Mouse (Mus musculus) intestine, embryonic 15.5 days (tissue): ENCODE measurements around the gene Zfp672. TPM values are rescaled to one million over a fixed set of nuclear protein-coding genes. Genes with fewer than 3 reads are reported as not detected.

Source experiments
- ATAC-seq: fragments of 200-750 bp; cut with Nextera tagmentation; 2 replicates; pipeline ENCODE4 v1.8.0; 2017; ENCODE audit warnings: moderate TSS enrichment, moderate library complexity
- H3K27ac ChIP-seq: fragments of 300-500 bp; sonication (generic); 2 replicates; pipeline ENCODE4 v1.5.1; 2015; ENCODE audit warnings: mild to moderate bottlenecking, inconsistent platforms
- H3K27me3 ChIP-seq: fragments of 300-500 bp; sonication (generic); replicated peaks from 2 replicates; pipeline ENCODE4 v1.6.1; 2015; ENCODE audit warnings: inconsistent platforms
- H3K36me3 ChIP-seq: fragments of 300-500 bp; sonication (generic); 2 replicates; pipeline ENCODE4 v1.6.1; 2015; ENCODE audit warnings: inconsistent platforms
- H3K4me1 ChIP-seq: fragments of 300-500 bp; sonication (generic); replicated peaks from 2 replicates; pipeline ENCODE4 v1.6.1; 2015; ENCODE audit warnings: inconsistent platforms
- H3K4me2 ChIP-seq: fragments of 300-500 bp; sonication (generic); replicated peaks from 2 replicates; pipeline ENCODE4 v1.6.1; 2015; ENCODE audit warnings: mild to moderate bottlenecking, inconsistent platforms
- H3K4me3 ChIP-seq: fragments of 300-500 bp; sonication (generic); replicated peaks from 2 replicates; pipeline ENCODE4 v1.5.1; 2015; ENCODE audit warnings: inconsistent platforms
- H3K9ac ChIP-seq: fragments of 300-500 bp; sonication (generic); 2 replicates; pipeline ENCODE4 v1.6.1; 2015; ENCODE audit warnings: inconsistent platforms
- H3K9me3 ChIP-seq: fragments of 300-500 bp; sonication (generic); 2 replicates; pipeline ENCODE4 v1.6.1; 2016; ENCODE audit warnings: inconsistent platforms
- WGBS: fragments of 180-500 bp; shearing (Covaris S2); methylation state at CpG from one replicate; pipeline ENCODE4 v1.1.7; 2015; 5-methylcytosine and 5-hydroxymethylcytosine counted together
- polyA plus RNA-seq: library from polyadenylated mRNA; unstranded; fragments of >200 nt; fragmentation: Nextera tagmentation; extraction: Ambion mirVana; gene quantifications from 2 replicates; pipeline ENCODE4 v1.2.1, GENCODE M21; 2015

The Zfp672 gene
- polyA plus RNA-seq, 1 experiment from 2014 or later: 42.7 TPM

DNA sequence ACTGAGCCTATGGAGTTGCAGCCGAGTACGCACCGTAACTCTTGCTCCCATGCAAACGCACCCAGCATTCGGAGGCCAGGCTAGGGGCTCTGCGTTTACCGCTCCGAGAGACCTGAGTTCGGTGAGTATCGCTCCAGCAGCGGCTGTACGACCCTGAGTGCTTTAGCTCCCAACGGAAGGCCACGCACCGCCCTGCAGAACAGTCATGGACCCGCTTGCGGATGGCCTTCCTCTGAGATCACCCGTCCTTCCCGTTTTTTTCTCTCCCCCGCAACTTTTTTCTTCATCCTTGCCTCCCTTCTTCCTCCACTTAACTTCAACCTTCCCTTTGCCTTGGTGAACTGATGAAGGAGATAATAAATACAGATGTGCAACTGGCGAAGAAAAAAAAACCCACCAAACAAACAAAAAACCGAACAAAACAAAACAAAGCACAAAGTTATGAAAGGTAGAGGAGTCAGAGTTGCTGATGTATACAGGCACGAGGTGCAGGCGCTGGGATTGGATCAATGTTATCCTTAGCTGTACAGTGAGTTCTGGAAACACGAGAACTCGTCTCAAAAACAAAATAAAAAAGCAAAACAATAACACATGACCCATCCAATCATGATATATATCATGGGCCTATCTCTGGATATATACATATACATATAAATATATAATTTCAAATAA lies 27.2 kb downstream of the Zfp672 start:
- Histone ChIP-seq H3K27ac (peak overlapping the region; percentile 97), H3K4me3 (peak overlapping the region; percentile 64), H3K36me3 (no peaks in the 10 kb centered on the region), H3K4me1 (peaks cover 20% of the 10 kb centered on the region; the same call in 1 of the 2 replicates), H3K27me3 (no peaks in the 10 kb centered on the region), H3K4me2 (peak overlapping the region; percentile 62), H3K9ac (peak overlapping the region; percentile 74), H3K9me3 (no peaks in the 10 kb centered on the region)
- peak; percentile 66 for ATAC-seq
- under 1% methylated on average over 26 of the region's 26 CpGs for WGBS

DNA sequence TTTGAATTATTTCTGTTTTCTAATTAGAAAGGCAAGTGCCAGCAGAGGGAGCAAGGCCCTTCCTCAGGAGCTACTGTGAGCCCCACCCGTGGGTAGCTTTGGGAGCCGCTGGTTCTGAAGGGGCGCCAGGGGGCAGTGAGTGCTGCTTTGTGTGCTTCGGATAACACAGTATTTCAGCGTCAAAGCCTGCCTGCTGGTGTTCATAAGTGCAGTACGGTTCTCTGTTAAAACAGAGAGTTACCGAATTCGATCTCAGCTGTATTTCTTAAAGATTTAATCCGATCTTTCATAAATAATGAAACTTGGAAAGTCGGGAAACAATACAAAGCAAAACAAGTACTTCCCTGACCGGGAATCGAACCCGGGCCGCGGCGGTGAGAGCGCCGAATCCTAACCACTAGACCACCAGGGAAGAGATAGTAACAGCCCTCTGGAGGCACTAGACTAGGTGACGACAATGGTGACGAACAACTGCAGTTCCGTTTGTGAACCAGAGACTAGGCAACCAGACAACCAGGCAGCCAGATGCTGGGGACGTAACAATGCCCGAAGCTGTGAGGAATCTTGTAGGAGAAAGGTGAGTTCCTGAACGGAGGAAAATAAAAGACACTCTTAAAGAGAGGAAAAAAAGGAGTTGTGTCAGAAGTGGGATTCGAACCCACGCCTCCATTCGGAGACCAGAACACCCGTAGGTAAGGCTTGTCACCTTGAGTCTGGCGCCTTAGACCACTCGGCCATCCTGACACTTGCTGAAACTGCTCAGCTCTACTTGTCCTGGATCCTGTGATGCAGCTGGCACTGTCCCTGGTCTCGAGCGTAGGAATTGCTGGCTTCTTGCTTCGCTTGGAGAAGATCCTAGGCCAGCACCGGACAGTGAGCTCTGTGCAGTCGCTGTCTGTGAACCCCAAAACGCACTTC lies 28.0 kb downstream of the Zfp672 start:
- H3K9ac ChIP-seq: peak overlapping the region; percentile 74
- H3K36me3 ChIP-seq: no peaks in the 10 kb centered on the region
- peak; percentile 94 for ATAC-seq
- no peaks in the 10 kb centered on the region for H3K27me3 ChIP-seq
- peak overlapping the region; percentile 97 for H3K27ac ChIP-seq
- WGBS: under 1% methylated on average over 36 of the region's 36 CpGs
- peak overlapping the region; percentile 62 for H3K4me2 ChIP-seq
- H3K4me1 ChIP-seq: peaks cover 13% of the 10 kb centered on the region; the same call in 1 of the 2 replicates
- H3K4me3 ChIP-seq: peak overlapping the region; percentile 64
- H3K9me3 ChIP-seq: no peaks in the 10 kb centered on the region

DNA sequence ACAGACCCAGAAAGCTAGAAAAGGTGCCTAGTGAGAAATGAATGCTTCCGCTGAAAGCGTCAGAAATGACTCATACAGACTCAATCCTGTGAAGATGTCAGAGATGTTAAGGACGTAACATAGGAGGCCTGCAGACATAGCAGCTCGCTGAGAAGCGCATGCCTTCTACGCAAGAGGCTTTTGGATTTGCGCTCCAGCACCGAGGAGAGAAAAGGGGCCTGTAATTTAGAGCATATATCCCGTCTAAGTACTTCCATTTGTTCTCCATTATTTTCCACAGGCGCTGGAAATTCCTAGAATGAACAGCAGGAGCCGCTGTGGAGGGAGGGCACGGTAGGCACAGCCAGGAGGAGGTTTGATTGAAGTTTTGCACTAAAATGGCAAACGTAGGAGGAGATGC lies 29.1 kb downstream of the Zfp672 start:
- H3K27me3 ChIP-seq: no peaks in the 10 kb centered on the region
- no peaks in the 10 kb centered on the region for H3K36me3 ChIP-seq
- no peak overlapping the region for H3K27ac ChIP-seq
- peaks cover 7% of the 10 kb centered on the region; the same call in 1 of the 2 replicates for H3K4me1 ChIP-seq
- H3K4me2 ChIP-seq: peak overlapping the region; percentile 62
- no peaks in the 10 kb centered on the region for H3K9me3 ChIP-seq
- no peak overlapping the region for H3K9ac ChIP-seq
- peak overlapping the region; percentile 27 for H3K4me3 ChIP-seq
- no peak for ATAC-seq
- 12% methylated on average over 13 of the region's 13 CpGs for WGBS

DNA sequence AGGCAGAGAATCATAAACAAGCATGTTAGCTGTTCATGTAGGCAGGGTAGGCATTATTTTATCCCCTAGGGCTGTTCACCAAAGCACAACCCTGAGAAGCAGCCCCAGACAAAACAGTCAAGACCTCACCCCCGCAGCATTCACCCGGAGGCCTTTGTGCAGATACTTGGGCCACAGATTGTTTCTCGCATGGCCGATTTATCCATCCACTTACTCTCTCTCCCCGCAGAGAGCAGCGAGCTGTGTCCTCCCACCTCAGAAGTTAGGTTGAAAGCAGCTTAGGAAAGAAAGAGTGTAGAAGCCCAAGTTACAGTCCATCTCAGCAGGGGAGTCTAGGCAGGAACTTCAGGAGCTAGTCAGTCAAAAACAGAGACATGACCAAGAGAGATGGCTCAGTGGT lies 32.7 kb downstream of the Zfp672 start:
- WGBS: 82% methylated on average over 6 of the region's 6 CpGs

DNA sequence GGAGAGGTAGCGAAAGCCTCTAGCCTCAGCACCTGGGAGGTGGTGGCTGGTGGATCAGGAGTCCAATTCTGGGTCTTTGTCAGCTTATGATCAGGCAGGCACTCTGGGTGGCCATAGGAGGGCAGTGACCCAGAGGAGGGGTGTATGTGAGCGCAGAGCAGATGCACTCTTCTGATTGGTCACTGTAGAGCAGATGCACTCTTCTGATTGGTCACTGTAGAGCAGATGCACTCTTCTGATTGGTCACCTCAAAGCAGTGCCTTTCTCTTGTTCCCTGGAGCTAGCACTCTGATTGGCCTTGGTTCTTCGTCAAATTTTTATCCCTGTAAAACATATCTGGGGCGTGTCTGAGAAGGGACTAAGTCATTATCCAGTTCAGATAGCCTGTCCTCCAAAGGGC lies 37.3 kb downstream of the Zfp672 start:
- Histone ChIP-seq H3K4me2 (no peak overlapping the region), H3K9me3 (no peaks in the 10 kb centered on the region)
- WGBS: 59% methylated on average over 4 of the region's 4 CpGs

More for the DNA sequence above, 32.7 kb downstream of the Zfp672 start:
- H3K4me1 ChIP-seq: 0 out of 2 replicates have a peak, but pooled peaks cover 2% of the 10 kb centered on the region
- no peak for ATAC-seq
- H3K36me3 ChIP-seq: no peaks in the 10 kb centered on the region
- no peak overlapping the region for H3K4me2 ChIP-seq
- H3K4me3 ChIP-seq: no peak overlapping the region
- H3K27me3 ChIP-seq: no peaks in the 10 kb centered on the region
- H3K9me3 ChIP-seq: no peaks in the 10 kb centered on the region
- H3K9ac ChIP-seq: no peak overlapping the region
- H3K27ac ChIP-seq: no peak overlapping the region

DNA sequence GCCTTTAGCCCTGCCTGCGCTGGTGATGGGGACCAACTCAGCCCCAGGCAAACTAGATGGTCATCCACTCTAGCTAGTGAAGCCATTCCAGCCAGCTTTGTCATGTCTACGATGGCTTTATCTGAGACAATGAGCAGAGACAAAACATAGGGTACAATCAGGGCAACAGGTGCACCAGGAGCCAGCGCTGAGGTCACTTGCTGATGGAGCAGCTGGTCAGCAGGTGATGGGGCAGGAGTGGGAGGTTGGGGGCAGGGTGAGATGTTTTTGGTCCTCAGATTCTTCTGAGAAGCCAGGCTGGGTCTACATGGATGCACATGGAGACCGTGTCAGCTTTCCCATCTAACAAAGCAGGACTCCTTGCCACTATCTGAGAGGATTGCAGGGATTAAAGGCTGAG lies 39.3 kb downstream of the Zfp672 start:
- no peaks in the 10 kb centered on the region for H3K36me3 ChIP-seq
- no peak overlapping the region for H3K4me3 ChIP-seq
- H3K27me3 ChIP-seq: no peaks in the 10 kb centered on the region
- H3K9ac ChIP-seq: no peak overlapping the region
- no peaks in the 10 kb centered on the region for H3K4me1 ChIP-seq
- ATAC-seq: no peak
- H3K4me2 ChIP-seq: no peak overlapping the region
- WGBS: 83% methylated on average over 4 of the region's 4 CpGs
- H3K27ac ChIP-seq: no peak overlapping the region
- no peaks in the 10 kb centered on the region for H3K9me3 ChIP-seq

More for the DNA sequence above, 37.3 kb downstream of the Zfp672 start:
- H3K27ac ChIP-seq: no peak overlapping the region
- no peaks in the 10 kb centered on the region for H3K4me1 ChIP-seq
- H3K36me3 ChIP-seq: no peaks in the 10 kb centered on the region
- H3K9ac ChIP-seq: no peak overlapping the region
- no peaks in the 10 kb centered on the region for H3K27me3 ChIP-seq
- ATAC-seq: no peak
- no peak overlapping the region for H3K4me3 ChIP-seq

DNA sequence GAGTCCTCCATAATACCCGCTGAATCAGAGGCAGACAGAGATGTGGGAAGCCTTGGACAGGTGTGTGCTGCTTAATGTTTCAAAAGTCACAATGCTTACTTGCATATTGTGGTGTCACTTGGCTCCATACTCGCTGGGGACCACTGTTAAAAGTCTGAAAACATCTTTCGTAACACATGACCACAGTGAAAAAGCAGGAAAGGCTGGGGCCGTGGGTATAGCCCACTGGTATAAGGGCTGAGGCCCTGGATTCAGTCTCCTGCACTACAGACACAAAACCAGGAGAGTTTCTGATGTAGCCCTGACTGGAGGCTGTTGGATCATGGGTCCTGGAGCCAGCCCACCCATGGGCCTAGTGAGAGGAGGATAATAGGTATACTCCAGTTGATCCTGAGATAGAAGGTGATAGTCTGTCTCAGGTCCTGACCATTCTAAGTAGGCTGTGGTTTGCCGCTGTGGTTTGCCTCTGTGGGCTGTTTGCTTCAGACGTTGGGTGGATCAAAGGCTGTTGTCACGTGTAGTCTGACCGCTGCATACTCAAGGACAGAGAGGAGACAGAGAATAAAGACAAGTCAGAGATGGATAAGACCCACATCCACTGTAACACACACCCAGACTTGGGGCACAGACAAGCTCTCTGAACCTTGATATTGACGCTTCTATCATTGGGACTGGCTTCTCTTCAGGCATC lies 40.0 kb downstream of the Zfp672 start:
- no peak for ATAC-seq
- no peak overlapping the region; the same call in 1 of the 2 replicates for H3K9ac ChIP-seq
- H3K4me1 ChIP-seq: no peaks in the 10 kb centered on the region
- no peak overlapping the region for H3K4me2 ChIP-seq
- no peak overlapping the region for H3K4me3 ChIP-seq
- H3K27ac ChIP-seq: no peak overlapping the region
- no peaks in the 10 kb centered on the region for H3K36me3 ChIP-seq
- H3K27me3 ChIP-seq: no peaks in the 10 kb centered on the region
- no peaks in the 10 kb centered on the region for H3K9me3 ChIP-seq
- 71% methylated on average over 9 of the region's 9 CpGs for WGBS

DNA sequence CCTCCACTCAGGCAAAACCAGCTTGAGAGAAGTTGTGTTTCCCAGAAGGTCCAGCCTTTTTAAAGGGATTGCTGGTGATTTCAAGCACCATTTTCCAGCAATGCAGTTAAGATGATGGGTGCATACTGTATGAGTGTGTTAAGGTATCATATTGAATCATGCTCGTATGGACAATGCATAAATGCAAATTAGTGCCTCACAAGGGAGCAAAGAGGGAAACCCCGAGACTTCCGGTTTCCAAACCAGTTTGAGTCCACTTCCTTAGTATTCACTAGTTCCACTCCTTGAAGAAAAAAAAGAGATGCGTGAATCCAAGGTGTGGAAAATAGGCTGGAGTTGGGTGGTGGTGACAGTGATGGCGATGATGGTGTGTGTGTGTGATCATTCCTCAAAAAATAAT lies 47.6 kb downstream of the Zfp672 start:
- ATAC-seq: no peak
- Histone ChIP-seq H3K9ac (no peak overlapping the region), H3K4me2 (no peak overlapping the region), H3K27me3 (no peaks in the 10 kb centered on the region; the same call in 1 of the 2 replicates), H3K27ac (no peak overlapping the region), H3K9me3 (no peaks in the 10 kb centered on the region), H3K4me1 (no peaks in the 10 kb centered on the region), H3K36me3 (no peaks in the 10 kb centered on the region), H3K4me3 (no peak overlapping the region)
- WGBS: 87% methylated on average over 5 of the region's 5 CpGs

DNA sequence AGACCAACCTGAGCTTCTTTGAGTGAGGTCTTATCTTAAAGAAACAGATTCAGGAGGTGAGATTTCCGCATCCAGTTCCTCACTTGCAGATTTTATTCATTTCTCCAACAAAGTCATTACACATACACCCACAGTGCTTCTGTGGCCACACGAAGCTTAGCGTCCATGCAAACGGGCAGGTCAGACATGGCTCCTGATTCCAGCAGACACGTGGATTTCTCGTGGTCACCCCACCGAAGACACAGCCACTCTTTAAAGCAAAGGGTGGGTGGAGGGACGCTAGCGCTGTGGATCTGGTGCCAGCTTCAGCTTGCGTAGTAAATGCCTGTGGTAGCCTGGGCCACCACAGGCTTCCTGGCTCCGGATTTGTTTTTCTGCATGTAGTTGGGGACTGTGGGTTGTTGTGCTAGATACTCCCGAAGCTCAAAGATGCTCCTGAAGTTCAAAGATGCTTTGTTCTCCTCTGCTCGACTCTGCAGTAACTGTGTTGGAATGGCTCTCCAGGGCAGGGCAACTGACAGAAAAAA lies 48.1 kb downstream of the Zfp672 start:
- no peak for ATAC-seq
- Histone ChIP-seq H3K27me3 (no peaks in the 10 kb centered on the region; the same call in 1 of the 2 replicates), H3K36me3 (no peaks in the 10 kb centered on the region), H3K9ac (no peak overlapping the region), H3K9me3 (no peaks in the 10 kb centered on the region), H3K4me3 (no peak overlapping the region), H3K27ac (no peak overlapping the region), H3K4me1 (no peaks in the 10 kb centered on the region), H3K4me2 (no peak overlapping the region)
- 85% methylated on average over 13 of the region's 13 CpGs for WGBS

DNA sequence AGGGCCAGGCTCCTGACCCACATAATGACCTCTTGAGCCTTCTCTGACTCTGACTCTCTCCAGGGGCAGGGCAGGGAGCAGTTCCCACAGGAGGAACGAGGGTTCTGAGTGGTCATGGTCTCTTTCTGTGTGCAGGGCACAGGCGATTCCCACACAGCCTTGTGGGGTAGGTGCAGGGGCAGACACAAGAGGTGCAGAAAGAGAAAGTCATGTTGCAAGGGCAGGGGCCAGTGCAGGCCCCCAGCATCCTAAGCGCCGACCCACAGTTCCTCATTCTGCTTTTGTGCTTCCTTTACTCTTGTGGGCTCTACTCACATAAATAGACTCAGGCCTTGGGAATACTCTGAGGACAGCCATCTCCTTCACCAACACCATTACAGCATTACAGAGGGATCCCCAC lies 54.4 kb downstream of the Zfp672 start:
- no peaks in the 10 kb centered on the region for H3K4me1 ChIP-seq
- no peak overlapping the region for H3K4me3 ChIP-seq
- WGBS: 67% methylated on average over 4 of the region's 4 CpGs
- no peaks in the 10 kb centered on the region for H3K36me3 ChIP-seq
- ATAC-seq: no peak
- H3K9ac ChIP-seq: no peak overlapping the region
- H3K9me3 ChIP-seq: no peaks in the 10 kb centered on the region
- H3K27ac ChIP-seq: no peak overlapping the region
- no peaks in the 10 kb centered on the region; the same call in 1 of the 2 replicates for H3K27me3 ChIP-seq
- no peak overlapping the region for H3K4me2 ChIP-seq

DNA sequence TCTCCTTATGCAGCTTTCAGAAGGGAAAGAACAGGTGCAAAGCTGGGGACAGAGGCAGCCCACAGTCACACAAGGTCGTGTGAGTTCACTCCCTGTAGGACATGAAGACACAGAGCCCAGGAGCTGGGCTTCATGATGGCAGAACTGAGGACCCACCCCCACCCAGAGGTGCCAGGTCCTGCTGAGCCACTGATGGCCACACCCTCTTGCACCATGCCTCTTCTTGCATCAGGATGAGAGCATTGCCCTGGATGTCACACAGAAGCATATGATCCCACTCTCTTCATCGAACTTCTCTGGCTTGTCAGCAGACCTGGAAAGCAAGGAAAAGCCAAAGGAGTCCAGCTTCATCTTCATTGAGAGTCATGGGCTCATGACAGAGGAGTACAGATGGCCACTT lies 55.6 kb downstream of the Zfp672 start, which contains the start of gene 4930438A08Rik:
Gene 4930438A08Rik (plus strand): TSS at position 228 of the 400 bp plus-strand sequence.
- no peaks in the 10 kb centered on the region; the same call in 1 of the 2 replicates for H3K27me3 ChIP-seq
- H3K9me3 ChIP-seq: no peaks in the 10 kb centered on the region
- ATAC-seq: no peak
- H3K36me3 ChIP-seq: no peaks in the 10 kb centered on the region
- no peak within 1 kb of the TSS for H3K27ac ChIP-seq
- no peak within 1 kb of the TSS for H3K4me2 ChIP-seq
- no peaks in the 10 kb centered on the region for H3K4me1 ChIP-seq
- no peak within 1 kb of the TSS for H3K4me3 ChIP-seq
- no peak within 1 kb of the TSS for H3K9ac ChIP-seq
- 44% methylated on average over 2 of the region's 2 CpGs for WGBS

DNA sequence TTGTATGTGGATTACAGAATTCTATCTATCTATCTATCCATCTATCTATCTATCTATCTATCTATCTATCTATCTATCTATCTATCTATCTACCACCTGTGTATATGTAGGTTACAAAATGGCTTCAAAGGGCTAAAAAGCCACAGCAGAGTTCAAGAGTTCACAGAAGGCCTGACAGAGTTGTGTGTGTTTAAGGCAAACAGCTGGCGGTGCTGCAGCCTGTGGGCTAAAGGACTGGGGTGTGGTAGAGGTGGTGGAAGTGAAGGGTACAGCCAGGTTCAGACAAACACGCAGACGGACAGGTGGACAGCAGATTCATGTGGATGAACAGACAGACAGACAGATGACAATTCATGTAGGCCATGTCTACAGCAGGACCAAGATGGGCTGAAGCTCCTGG lies 61.9 kb downstream of the Zfp672 start:
- Histone ChIP-seq H3K9ac (no peak overlapping the region), H3K4me1 (no peaks in the 10 kb centered on the region), H3K4me3 (no peak overlapping the region), H3K9me3 (no peaks in the 10 kb centered on the region), H3K27me3 (no peaks in the 10 kb centered on the region; the same call in 1 of the 2 replicates), H3K4me2 (no peak overlapping the region), H3K27ac (no peak overlapping the region), H3K36me3 (no peaks in the 10 kb centered on the region)
- 70% methylated on average over 3 of the region's 3 CpGs for WGBS
- no peak for ATAC-seq
